In the genomic region with DNA sequence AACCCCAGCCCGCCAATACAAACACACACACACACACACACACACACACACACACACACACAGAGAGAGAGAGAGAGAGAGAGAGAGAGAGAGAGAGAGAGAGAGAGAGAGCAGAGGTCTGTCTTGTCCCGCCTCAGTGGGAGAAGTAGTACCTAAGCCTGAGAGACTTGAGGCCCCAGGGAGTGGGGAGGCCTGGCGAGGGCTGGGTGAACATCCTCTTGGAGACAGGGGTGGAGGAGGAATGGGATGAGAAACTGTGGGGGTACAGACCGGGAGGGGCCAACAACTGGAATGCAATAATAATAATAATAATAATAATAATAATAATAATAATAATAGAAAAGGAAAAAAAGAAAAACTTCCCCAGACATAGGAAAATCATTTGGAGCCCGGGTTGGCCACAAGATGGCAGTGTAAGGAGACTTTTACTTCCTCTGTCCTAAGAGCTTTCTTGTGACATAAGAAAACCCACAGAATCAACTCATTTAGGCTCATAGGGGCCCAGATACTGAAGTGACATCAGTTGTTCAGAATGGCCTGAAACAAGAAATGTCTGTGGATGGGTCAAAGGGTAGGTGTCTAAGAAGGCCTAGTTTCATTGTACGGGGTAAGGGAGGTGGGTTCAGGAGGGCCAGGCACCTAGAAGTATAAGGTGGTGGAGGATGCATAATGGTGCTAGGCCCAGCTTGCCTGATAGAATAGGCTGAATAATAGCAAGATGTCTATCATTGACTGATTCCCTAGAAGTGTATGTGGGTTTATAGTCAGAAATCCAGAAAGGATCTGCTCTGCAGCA, we compare ENCODE assay signal across 8 mouse cellular contexts. TPM values are rescaled to one million over a fixed set of nuclear protein-coding genes. Genes with fewer than 3 reads are reported as not detected.
A peak's percentile ranks its signal among the peaks of the same experiment; 100 is the strongest.
DNase-seq lines count a peak whose midpoint lies in the region; ATAC-seq lines count a peak whose summit lies in the region.

No protein-coding gene starts in this region.

- H3K27ac ChIP-seq in hindbrain, embryonic 13.5 days, result no peak overlapping the region
- no peak overlapping the region for H3K27ac ChIP-seq in hindbrain, embryonic 10.5 days

- peak; percentile 24; the same call in 1 of the 2 replicates for ATAC-seq in hindbrain, embryonic 13.5 days (ENCODE audit: low FRiP score)

- H3K36me3 ChIP-seq in hindbrain, embryonic 13.5 days, result no peaks in the 10 kb centered on the region
- H3K36me3 ChIP-seq in hindbrain, embryonic 10.5 days, result no peaks in the 10 kb centered on the region

- H3K4me2 ChIP-seq in hindbrain, embryonic 13.5 days, result no peak overlapping the region

- H3K27me3 ChIP-seq in hindbrain, embryonic 13.5 days, result no peaks in the 10 kb centered on the region
- H3K27me3 ChIP-seq in hindbrain, embryonic 10.5 days (ENCODE audit: insufficient read depth, poor library complexity, severe bottlenecking), result no peaks in the 10 kb centered on the region

- no peak overlapping the region for H3K9ac ChIP-seq in hindbrain, embryonic 13.5 days

- DNase-seq in hindbrain, embryonic 10.5 days (ENCODE audit: low spot score), result no peak
- DNase-seq in urinary bladder, postnatal 14 days (ENCODE audit: low spot score), result peak; percentile 39
- no peak for DNase-seq in urinary bladder, postnatal 25 days (ENCODE audit: low spot score)
- DNase-seq in cerebellum, postnatal 36 days, result peak; percentile 23 to 43
- peak; percentile 24 for DNase-seq in kidney, postnatal 14 days
- peak; percentile 55 for DNase-seq in retina, postnatal 1 day
- DNase-seq in yolk sac, embryonic 10.5 days (ENCODE audit: low spot score), result no peak

- H3K9me3 ChIP-seq in hindbrain, embryonic 13.5 days, result no peaks in the 10 kb centered on the region
- H3K9me3 ChIP-seq in hindbrain, embryonic 10.5 days, result no peaks in the 10 kb centered on the region

- no peaks in the 10 kb centered on the region for H3K4me1 ChIP-seq in hindbrain, embryonic 13.5 days (replicated peaks)
- H3K4me1 ChIP-seq in hindbrain, embryonic 10.5 days (replicated peaks), result no peaks in the 10 kb centered on the region

- H3K4me3 ChIP-seq in hindbrain, embryonic 13.5 days, result no peak overlapping the region
- H3K4me3 ChIP-seq in hindbrain, embryonic 10.5 days, result no peak overlapping the region

- 61% methylated on average over 6 of the region's 6 CpGs for WGBS in hindbrain, embryonic 13.5 days
- 44% methylated on average over 5 of the region's 6 CpGs for WGBS in hindbrain, embryonic 10.5 days

RNA-seq across cellular contexts. Expression of gene Perp, which starts 8.9 kb away (rescaled TPM):
- polyA plus RNA-seq in hindbrain, embryonic 13.5 days (2015; fragmentation: Nextera tagmentation; extraction: Ambion mirVana), result 4.7 and 5.3 TPM in 2 replicates
- polyA plus RNA-seq in hindbrain, embryonic 10.5 days (2016; fragmentation: Nextera tagmentation; extraction: Ambion mirVana), result 15.7 and 18.2 TPM in 2 replicates

RNA-seq across cellular contexts. Expression of gene Gm4922, which starts 49.3 kb away (rescaled TPM):
- 0.47 and 0.49 TPM in 2 replicates for polyA plus RNA-seq in hindbrain, embryonic 13.5 days (2015; fragmentation: Nextera tagmentation; extraction: Ambion mirVana)
- polyA plus RNA-seq in hindbrain, embryonic 10.5 days (2016; fragmentation: Nextera tagmentation; extraction: Ambion mirVana), result not detected in 2 replicates

Comparison
In these comparisons a context has a peak if more than half of its experiments do, and no peak if none do; other contexts are left out.
1. DNase-seq: peak in urinary bladder, postnatal 14 days (single experiment), cerebellum, postnatal 36 days (2 of 2), kidney, postnatal 14 days (single experiment) and retina, postnatal 1 day (single experiment); none in hindbrain, embryonic 10.5 days (single experiment), urinary bladder, postnatal 25 days (single experiment) and yolk sac, embryonic 10.5 days (single experiment).